Mouse (Mus musculus): ENCODE measurements around the gene Bad. TPM values are rescaled to one million over a fixed set of nuclear protein-coding genes. Genes with fewer than 3 reads are reported as not detected.

The Bad gene
- polyA plus RNA-seq, 1 experiment = not detected

DNA sequence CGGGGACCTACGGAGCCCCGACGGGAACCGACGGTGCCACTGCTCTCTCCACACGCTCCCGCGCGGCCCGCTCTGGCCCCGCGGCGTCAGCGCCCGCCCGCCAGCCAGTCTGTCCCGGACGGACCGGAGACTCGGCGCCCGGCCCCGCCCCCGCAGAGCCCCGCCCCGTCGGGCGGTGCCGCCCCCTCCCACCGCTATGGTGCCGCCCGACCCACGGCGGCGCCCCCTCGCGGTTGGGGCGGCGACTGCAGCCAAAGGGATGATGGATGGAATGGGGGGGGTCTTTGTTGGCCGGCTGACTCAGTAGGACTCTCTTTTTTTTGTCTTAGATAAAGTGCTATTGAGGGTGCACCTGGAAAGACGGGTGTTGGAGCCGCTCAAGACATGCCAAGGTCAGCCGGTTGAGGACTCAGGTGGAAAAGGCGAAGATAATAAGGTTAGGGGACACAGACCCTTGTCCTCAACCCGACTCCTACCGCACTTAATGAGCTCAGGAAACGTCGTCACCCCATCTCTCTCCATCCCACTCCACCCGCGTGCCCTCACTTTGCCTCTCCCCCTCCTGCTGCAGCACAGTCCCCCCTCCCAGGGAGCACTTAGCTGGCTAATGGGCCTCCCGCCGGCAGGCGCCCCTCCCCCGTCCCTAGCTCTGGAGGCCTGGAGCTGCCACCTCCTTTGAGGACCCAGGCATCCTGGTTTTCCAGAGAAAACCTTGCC is 28.2 kb downstream of the Bad start:
- TF ChIP-seq POLR2A (IDR thresholded peaks at IDR 0.05; ENCODE audit: insufficient read depth, low read depth, low read length) (no peak), CTCF (IDR thresholded peaks at IDR 0.05; ENCODE audit: insufficient read depth, low read depth, low read length) (peak; percentile 58)
- H3K4me3 ChIP-seq (ENCODE audit: insufficient read depth, low read depth, low read length) = peak overlapping the region; percentile 48
- no peak overlapping the region for H3K27ac ChIP-seq (ENCODE audit: insufficient read depth, low read depth, low read length)
- WGBS = 2% methylated on average over 55 of the region's 55 CpGs
- peaks cover 22% of the 10 kb centered on the region for H3K4me1 ChIP-seq (ENCODE audit: control insufficient read depth, insufficient read depth, low read length)

DNA sequence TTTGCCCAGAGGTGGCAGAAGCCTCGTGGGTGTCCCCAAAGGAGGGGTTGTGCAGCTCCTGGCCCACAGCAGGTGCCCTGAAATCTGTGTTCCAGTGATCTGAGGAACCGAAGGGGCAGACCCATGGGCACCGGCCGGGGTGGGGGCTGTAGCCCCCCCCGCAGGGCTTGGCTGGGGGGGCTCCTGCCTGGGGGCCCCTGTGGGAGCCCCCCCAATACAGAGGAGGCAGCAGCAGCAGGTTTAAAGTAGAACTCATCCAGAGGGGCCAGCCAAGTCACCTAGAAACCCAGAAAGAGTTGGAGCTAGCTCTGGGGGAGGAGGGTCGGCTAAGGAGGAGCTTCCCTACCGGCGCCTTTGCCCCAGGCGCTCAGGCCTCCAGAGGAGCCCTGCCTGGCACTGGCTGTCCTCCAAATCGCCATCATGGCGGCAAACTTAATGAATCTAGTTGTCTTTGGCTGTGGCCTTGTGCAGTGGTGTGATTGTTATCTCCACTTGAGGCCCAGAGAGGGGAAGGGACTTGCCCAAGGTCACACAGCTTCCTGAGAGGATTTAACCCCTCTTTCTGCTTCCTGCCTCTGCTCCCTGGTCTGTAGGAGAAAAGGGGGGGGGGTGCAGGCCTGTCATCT is 28.9 kb downstream of the Bad start:
- peaks cover 22% of the 10 kb centered on the region for H3K4me1 ChIP-seq (ENCODE audit: control insufficient read depth, insufficient read depth, low read length)
- WGBS = 26% methylated on average over 11 of the region's 11 CpGs
- no peak overlapping the region for H3K4me3 ChIP-seq (ENCODE audit: insufficient read depth, low read depth, low read length)
- no peak overlapping the region for H3K27ac ChIP-seq (ENCODE audit: insufficient read depth, low read depth, low read length)
- TF ChIP-seq POLR2A (IDR thresholded peaks at IDR 0.05; ENCODE audit: insufficient read depth, low read depth, low read length) (no peak), CTCF (IDR thresholded peaks at IDR 0.05; ENCODE audit: insufficient read depth, low read depth, low read length) (no peak)

DNA sequence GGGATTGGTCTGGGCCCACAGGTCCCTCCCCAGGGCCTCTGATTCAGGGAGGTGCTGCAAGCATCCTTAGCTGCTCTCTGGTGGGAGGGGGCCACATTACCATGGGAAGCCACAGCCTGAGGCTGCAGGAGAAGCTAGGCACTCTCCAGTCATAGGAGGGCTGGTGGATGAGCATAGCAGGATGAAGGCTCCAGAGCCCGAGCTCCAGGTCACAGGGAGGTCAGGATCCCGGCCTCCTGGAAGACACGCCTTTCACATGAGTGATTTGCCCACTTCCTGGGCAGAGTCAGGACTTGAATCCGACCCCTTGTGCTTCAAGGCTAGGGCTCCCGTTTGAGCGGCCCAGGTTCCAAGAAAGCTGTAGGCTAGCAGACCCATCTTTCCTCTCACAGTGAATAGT is 30.0 kb downstream of the Bad start:
- no peak for TF ChIP-seq CTCF (IDR thresholded peaks at IDR 0.05; ENCODE audit: insufficient read depth, low read depth, low read length)
- TF ChIP-seq POLR2A (IDR thresholded peaks at IDR 0.05; ENCODE audit: insufficient read depth, low read depth, low read length) = no peak
- 74% methylated on average over 6 of the region's 6 CpGs for WGBS
- Histone ChIP-seq H3K27ac (ENCODE audit: insufficient read depth, low read depth, low read length) (no peak overlapping the region), H3K4me1 (ENCODE audit: control insufficient read depth, insufficient read depth, low read length) (peaks cover 31% of the 10 kb centered on the region), H3K4me3 (ENCODE audit: insufficient read depth, low read depth, low read length) (no peak overlapping the region)

DNA sequence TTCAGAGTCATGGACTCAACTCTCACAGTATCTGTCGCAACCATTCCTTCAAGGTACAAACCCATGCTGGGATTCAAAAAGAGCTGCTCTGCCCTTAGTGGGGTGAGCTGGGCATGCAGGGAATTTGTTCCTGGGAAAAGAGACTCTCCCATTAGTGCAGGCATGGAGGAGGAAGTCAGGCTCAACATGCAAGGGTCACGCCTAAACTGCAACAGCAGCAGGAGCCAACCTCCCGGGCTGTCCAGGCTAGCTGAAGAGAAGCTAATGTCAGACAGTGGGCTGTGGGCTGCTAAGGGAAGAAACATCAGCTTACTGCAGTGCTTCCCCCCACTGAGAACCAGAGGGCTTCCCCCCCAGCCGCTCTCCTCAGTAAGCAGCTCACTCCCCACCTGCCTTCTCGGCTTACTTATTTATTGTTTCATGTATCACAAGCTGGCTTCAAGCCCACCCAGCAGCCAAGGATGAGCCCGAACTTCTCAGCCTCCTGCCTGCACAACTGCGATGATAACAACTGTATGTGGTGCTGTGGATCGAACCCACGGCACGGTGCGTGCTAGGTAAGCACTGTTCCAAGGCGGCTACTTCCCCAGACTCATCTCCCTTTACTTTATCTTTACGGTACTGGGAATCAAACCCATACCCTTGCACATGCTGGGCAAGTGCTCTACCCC is 30.7 kb downstream of the Bad start:
- Histone ChIP-seq H3K4me3 (ENCODE audit: insufficient read depth, low read depth, low read length) (no peak overlapping the region), H3K4me1 (ENCODE audit: control insufficient read depth, insufficient read depth, low read length) (peaks cover 31% of the 10 kb centered on the region), H3K27ac (ENCODE audit: insufficient read depth, low read depth, low read length) (no peak overlapping the region)
- TF ChIP-seq CTCF (IDR thresholded peaks at IDR 0.05; ENCODE audit: insufficient read depth, low read depth, low read length) (no peak), POLR2A (IDR thresholded peaks at IDR 0.05; ENCODE audit: insufficient read depth, low read depth, low read length) (no peak)
- WGBS = 86% methylated on average over 13 of the region's 13 CpGs

- TF ChIP-seq CTCF (IDR thresholded peaks at IDR 0.05; ENCODE audit: insufficient read depth, low read depth, low read length) (no peak), POLR2A (IDR thresholded peaks at IDR 0.05; ENCODE audit: insufficient read depth, low read depth, low read length) (no peak)
- 35% methylated on average over 12 of the region's 12 CpGs for WGBS
- peaks cover 41% of the 10 kb centered on the region for H3K4me1 ChIP-seq (ENCODE audit: control insufficient read depth, insufficient read depth, low read length)
- H3K27ac ChIP-seq (ENCODE audit: insufficient read depth, low read depth, low read length) = no peak overlapping the region
- no peak overlapping the region for H3K4me3 ChIP-seq (ENCODE audit: insufficient read depth, low read depth, low read length)
Observed at GRCm38 (mm10) chr19:6973581-6974190, 32.0 kb downstream of the Bad start.

DNA sequence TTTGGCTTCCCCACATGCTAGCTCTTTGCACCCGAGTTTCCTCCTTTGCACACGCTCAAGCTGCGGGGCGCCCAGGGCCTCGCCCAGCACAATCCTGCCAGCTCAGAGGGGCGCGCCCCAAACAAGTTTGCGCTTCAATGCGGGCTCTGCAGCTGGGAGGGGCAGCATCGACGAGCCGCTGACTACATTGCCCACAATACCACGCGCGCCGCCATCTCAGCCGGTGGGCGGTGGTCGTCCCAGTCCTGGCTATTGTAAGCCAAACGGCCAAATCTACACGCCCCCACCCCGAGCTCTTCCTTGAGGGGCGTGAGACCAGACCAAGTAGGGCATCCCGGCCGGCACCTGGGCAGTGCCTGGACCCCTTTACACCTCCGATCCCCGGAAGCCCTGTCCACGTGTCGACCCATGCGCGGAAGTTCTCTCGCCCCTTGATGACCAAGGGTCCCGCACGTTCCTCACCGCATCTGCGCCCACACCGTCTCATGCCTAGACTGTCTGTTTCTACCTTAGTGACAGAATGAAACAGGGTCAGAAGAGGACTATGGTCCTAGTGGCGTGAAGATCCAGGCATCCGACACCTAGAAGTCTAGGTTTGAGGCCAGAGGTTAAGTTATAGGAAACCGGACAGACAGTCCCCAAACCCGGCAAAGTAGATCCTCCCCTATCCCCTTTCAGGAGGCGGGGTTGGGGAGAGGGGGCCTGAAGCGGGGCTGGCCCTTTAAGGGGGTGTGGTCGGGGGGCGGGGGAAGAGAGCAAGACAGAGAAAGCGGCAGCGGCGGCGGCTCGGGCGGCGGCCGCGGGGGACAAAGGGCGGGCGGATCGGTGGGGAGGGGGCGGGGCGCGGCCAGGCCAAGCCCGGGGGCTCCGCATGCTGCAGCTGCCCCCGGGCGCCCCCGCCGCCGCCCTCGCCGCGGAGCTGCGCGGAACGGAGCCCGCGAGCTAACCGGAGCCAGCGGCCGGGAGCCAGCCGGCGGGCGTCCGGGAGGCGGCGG is 32.8 kb downstream of the Bad start, which contains the start of gene Ppp1r14b:
Gene Ppp1r14b (plus strand): TSS at position 758 of the 995 bp plus-strand sequence.
- 3% methylated on average over 75 of the region's 84 CpGs for WGBS
- peak within 1 kb of the TSS; percentile 43 for H3K27ac ChIP-seq (ENCODE audit: insufficient read depth, low read depth, low read length)
- TF ChIP-seq CTCF (IDR thresholded peaks at IDR 0.05; ENCODE audit: insufficient read depth, low read depth, low read length) = no peak
- peak; percentile 18; the same call in 1 of the 2 replicates for TF ChIP-seq POLR2A (IDR thresholded peaks at IDR 0.05; ENCODE audit: insufficient read depth, low read depth, low read length)
- peaks cover 42% of the 10 kb centered on the region for H3K4me1 ChIP-seq (ENCODE audit: control insufficient read depth, insufficient read depth, low read length)
- peak within 1 kb of the TSS; percentile 60 for H3K4me3 ChIP-seq (ENCODE audit: insufficient read depth, low read depth, low read length)

DNA sequence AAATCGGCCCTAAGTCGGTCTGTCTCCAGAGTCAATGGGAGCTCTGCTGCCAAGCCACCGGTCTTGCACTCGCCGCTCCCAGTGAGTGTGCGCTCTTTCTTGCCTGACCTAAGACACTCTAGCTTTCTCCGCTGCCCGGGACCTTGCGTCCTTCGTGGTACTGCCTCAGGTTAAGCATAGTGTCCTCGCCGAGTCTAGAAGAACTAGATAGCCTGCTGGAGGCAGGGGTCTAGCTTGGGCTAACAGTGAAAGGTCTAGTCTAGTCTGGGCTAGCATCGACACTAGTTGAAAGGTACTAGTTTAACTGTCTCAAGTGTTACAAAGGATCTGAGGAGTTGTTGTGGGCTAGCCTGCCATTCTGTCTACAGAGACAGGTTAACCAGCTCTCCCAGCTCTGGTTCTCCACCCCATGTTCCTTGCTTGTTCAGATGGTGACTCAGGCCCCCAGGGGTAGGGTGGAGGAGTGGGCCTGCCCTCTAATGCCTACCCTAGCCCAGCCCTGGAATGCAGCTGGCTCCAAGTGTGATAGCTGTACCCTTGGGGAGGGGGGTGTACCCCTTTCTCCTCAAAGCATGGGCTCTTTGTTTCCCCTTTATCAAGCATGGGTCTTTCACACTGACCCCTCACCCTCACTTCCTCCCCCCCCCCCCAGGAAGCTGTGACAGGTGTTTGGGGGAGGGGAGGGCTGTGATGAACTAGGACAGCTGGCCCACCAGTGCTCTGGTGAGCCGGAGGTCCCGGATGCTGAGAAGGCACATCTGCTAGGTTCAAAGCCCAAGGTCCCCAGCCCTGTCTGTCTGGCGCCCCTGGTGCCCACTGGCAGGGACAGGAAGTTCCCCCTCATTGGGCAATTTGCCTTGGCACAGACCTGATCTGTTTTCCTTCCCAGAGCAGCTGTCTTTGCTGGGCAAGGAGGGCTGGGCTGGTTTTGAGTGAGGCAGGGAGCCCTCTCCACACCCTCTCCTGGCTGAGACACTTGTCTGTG is 34.2 kb downstream of the Bad start, which contains the start of gene Plcb3:
Gene Plcb3 (minus strand): TSS at position 934 of the 985 bp plus-strand sequence.
- peak within 1 kb of the TSS; percentile 48 for H3K27ac ChIP-seq (ENCODE audit: insufficient read depth, low read depth, low read length)
- no peak for TF ChIP-seq POLR2A (IDR thresholded peaks at IDR 0.05; ENCODE audit: insufficient read depth, low read depth, low read length)
- TF ChIP-seq CTCF (IDR thresholded peaks at IDR 0.05; ENCODE audit: insufficient read depth, low read depth, low read length) = no peak
- WGBS = 3% methylated on average over 16 of the region's 16 CpGs
- peak within 1 kb of the TSS; percentile 60 for H3K4me3 ChIP-seq (ENCODE audit: insufficient read depth, low read depth, low read length)
- H3K4me1 ChIP-seq (ENCODE audit: control insufficient read depth, insufficient read depth, low read length) = peaks cover 29% of the 10 kb centered on the region
